Mouse (Mus musculus) cerebellum, postnatal 10 days (tissue): ENCODE data around the gene Slc25a39.
"Not testable (repeated sequence)": the region's sequence is repeated elsewhere in the genome, so short reads cannot be mapped to it uniquely, and the experiment has no call there.

Source experiments
- DNase-seq, 2 experiments: peaks; one replicate each; pipeline ENCODE4 v3.0.0; 2021; ENCODE audit warnings: mixed read lengths in 2 of 2

Gene Slc25a39

GRCm38 (mm10) chr11:102369263-102369662 is 38.5 kb downstream of the Slc25a39 start:
- DNase-seq: no peak

GRCm38 (mm10) chr11:102368347-102368746 is 39.4 kb downstream of the Slc25a39 start:
- no peak for DNase-seq

GRCm38 (mm10) chr11:102367504-102368280 is 40.1 kb downstream of the Slc25a39 start:
- no peak for DNase-seq

GRCm38 (mm10) chr11:102366103-102366502 is 41.6 kb downstream of the Slc25a39 start, which contains the start of gene Slc4a1:
TSS of gene Slc4a1 (minus strand) at chr11:102366203.
- not testable (repeated sequence) for DNase-seq

GRCm38 (mm10) chr11:102365699-102366098 is 42.0 kb downstream of the Slc25a39 start:
- DNase-seq: no peak

GRCm38 (mm10) chr11:102364570-102365371 is 43.0 kb downstream of the Slc25a39 start:
- DNase-seq: no peak

- peak in 1 of 2 experiments; percentile 23 for DNase-seq
These were observed 44.1 kb downstream of the Slc25a39 start for GRCm38 (mm10) chr11:102363623-102364022.

GRCm38 (mm10) chr11:102361776-102362495 is 45.8 kb downstream of the Slc25a39 start:
- DNase-seq: no peak

GRCm38 (mm10) chr11:102358365-102358764 is 49.4 kb downstream of the Slc25a39 start:
- DNase-seq: no peak

GRCm38 (mm10) chr11:102356636-102357350 is 51.0 kb downstream of the Slc25a39 start:
- no peak for DNase-seq

GRCm38 (mm10) chr11:102356190-102356589 is 51.6 kb downstream of the Slc25a39 start:
- DNase-seq: no peak

- DNase-seq: no peak
These were observed 52.2 kb downstream of the Slc25a39 start for GRCm38 (mm10) chr11:102355501-102355900.

- peak; percentile 78 to 79 for DNase-seq
These were observed 54.7 kb downstream of the Slc25a39 start for GRCm38 (mm10) chr11:102353021-102353431.
